ENCODE assay signal across 21 mouse cellular contexts in the genomic region with DNA sequence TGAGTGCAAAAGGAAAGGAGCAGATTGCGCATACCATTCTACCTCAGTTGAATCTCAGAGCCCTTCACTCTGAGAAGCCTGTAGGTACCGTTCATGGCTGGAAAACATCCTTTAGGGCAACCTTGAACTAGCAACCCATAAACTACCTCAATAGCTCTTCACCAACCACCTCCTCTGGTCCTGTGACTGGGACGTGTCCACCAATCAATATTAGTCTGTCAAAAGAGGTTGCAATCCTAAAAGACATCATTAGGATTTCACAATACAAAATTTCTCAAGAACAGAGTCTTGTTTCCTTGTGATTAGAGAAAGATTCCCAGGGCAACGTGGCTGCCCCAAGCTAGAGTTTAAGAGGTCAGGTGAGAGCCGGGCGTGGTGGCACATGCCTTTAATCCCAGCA. TPM values are rescaled to one million over a fixed set of nuclear protein-coding genes. Genes with fewer than 3 reads are reported as not detected.
"Had no signal": no experiment of that assay in that cellular context is flagged by ENCODE, and none has a peak within 500 bp of the region (broad histone marks: within the 10 kb centered on the region; RNA-seq: fewer than 3 reads in every experiment).

No protein-coding gene starts in this region.

- ATAC-seq: hindbrain, embryonic 16.5 days; inflammation-experienced regulatory T-cells, adult 6 months; intestine, embryonic 15.5 days; intestine, postnatal 0 days had no signal

- DNase-seq: gastrocnemius, postnatal 25 days; heart, adult 11 months; heart, adult 2 months; heart, postnatal 14 days; heart, postnatal 4 days; kidney, adult 18-20 months; kidney, adult 8-10 months; kidney, postnatal 10 days; kidney, postnatal 4 days; liver; liver, embryonic 13.5 days had no signal

RNA-seq across cellular contexts. Expression of a gene that starts 34.6 kb away (rescaled TPM):
- total RNA-seq: gastrocnemius, adult 18-20 months; gastrocnemius, adult 8-10 months; gastrocnemius, postnatal 25 days; layer of hippocampus, adult 2 months; layer of hippocampus, postnatal 10 days; left cerebral cortex, postnatal 14 days; left cerebral cortex, postnatal 36 days had no signal
